Mouse (Mus musculus) small intestine, adult 2 months (tissue): ENCODE results near the gene Cfap73.

ENCODE experiments used
- CTCF ChIP-seq: fragments of 200-500 bp; IDR thresholded peaks from 2 replicates; pipeline ENCODE4 v1.5.1; 2012; ENCODE audit warnings: low read depth, mild to moderate bottlenecking, control low read depth, inconsistent platforms, low read length, moderate library complexity, mixed read lengths; ENCODE audit not compliant: insufficient replicate concordance, insufficient read length; ENCODE audit errors: extremely low read depth
- POLR2A ChIP-seq: fragments of 200-500 bp; IDR thresholded peaks from 2 replicates; pipeline ENCODE4 v1.6.1; 2012; ENCODE audit warnings: low read depth, mild to moderate bottlenecking, control low read depth, inconsistent platforms, low read length, moderate library complexity

GRCm38 (mm10) chr5:120656281-120656751 lies 22.3 kb upstream of the Cfap73 start:
- no peak for TF ChIP-seq POLR2A
- no peak for TF ChIP-seq CTCF
